Mouse (Mus musculus) intestine, embryonic 14.5 days (tissue): ENCODE measurements at regions not wholly inside any gene's neighbourhood (a gene's known extent, or its start where the extent isn't known, plus 50 kb on each side); places are given as distances from the start of the nearest gene placed in this dataset.

ENCODE experiments used
- ATAC-seq: fragments of 200-750 bp; cut with Nextera tagmentation; replicated peaks from 2 replicates; pipeline ENCODE4 v1.8.0; 2017; ENCODE audit warnings: low read depth, moderate number of reproducible peaks, moderate TSS enrichment, moderate library complexity; ENCODE audit not compliant: low FRiP score, low TSS enrichment
- DNase-seq: peaks from one replicate; pipeline ENCODE4 v3.0.0-alpha.2; 2018; ENCODE audit warnings: low spot score
- H3K27ac ChIP-seq: fragments of 300-500 bp; sonication (generic); 2 replicates; pipeline ENCODE4 v1.5.1; 2014; ENCODE audit warnings: low read depth, mild to moderate bottlenecking, control low read depth
- H3K27me3 ChIP-seq: fragments of 300-500 bp; sonication (generic); replicated peaks from 2 replicates; pipeline ENCODE4 v1.6.1; 2014; ENCODE audit warnings: low read length, control low read depth; ENCODE audit not compliant: control insufficient read depth, insufficient read depth
- H3K36me3 ChIP-seq: fragments of 300-500 bp; sonication (generic); 2 replicates; pipeline ENCODE4 v1.6.1; 2014; ENCODE audit warnings: low read length, control low read depth; ENCODE audit not compliant: control insufficient read depth, insufficient read depth
- H3K4me1 ChIP-seq: fragments of 300-500 bp; sonication (generic); replicated peaks from 2 replicates; pipeline ENCODE4 v1.6.1; 2014; ENCODE audit warnings: low read length, control low read depth, mixed read lengths; ENCODE audit not compliant: control insufficient read depth, insufficient read depth
- H3K4me2 ChIP-seq: fragments of 300-500 bp; sonication (generic); 2 replicates; pipeline ENCODE4 v1.6.1; 2014; ENCODE audit warnings: low read length
- H3K4me3 ChIP-seq: fragments of 300-500 bp; sonication (generic); 2 replicates; pipeline ENCODE4 v1.5.1; 2014; ENCODE audit warnings: low read depth, low read length, control low read depth, mixed read lengths
- H3K9ac ChIP-seq: fragments of 300-500 bp; sonication (generic); 2 replicates; pipeline ENCODE4 v1.6.1; 2014; ENCODE audit warnings: mild to moderate bottlenecking, low read length
- H3K9me3 ChIP-seq: fragments of 300-500 bp; sonication (generic); 2 replicates; pipeline ENCODE4 v1.6.1; 2016; ENCODE audit warnings: low read length, control low read depth; ENCODE audit not compliant: control insufficient read depth
- WGBS: fragments of 180-500 bp; shearing (Covaris S2); extraction: QIAGEN DNeasy Blood & Tissue Kit; methylation state at CpG from one replicate; pipeline ENCODE4 v1.1.7; 2014; 5-methylcytosine and 5-hydroxymethylcytosine counted together

- Histone ChIP-seq H3K4me3 (no peak overlapping the region), H3K36me3 (no peaks in the 10 kb centered on the region), H3K4me2 (no peak overlapping the region), H3K4me1 (peaks cover 15% of the 10 kb centered on the region), H3K9me3 (no peaks in the 10 kb centered on the region), H3K9ac (no peak overlapping the region), H3K27ac (no peak overlapping the region), H3K27me3 (no peaks in the 10 kb centered on the region)
- no peak for DNase-seq
- ATAC-seq, result no peak
- 52% methylated on average over 5 of the region's 5 CpGs for WGBS
These were observed 121.5 kb upstream of the Cops8 start for GRCm38 (mm10) chr1:90481247-90481646.

- H3K27me3 ChIP-seq, result no peaks in the 10 kb centered on the region
- H3K27ac ChIP-seq, result peak overlapping the region; percentile 27; the same call in 1 of the 2 replicates
- no peak overlapping the region for H3K9ac ChIP-seq
- H3K4me3 ChIP-seq, result no peak overlapping the region
- DNase-seq, result no peak
- no peak for ATAC-seq
- 54% methylated on average over 5 of the region's 5 CpGs for WGBS
- no peaks in the 10 kb centered on the region for H3K9me3 ChIP-seq
- H3K4me2 ChIP-seq, result no peak overlapping the region
- no peaks in the 10 kb centered on the region for H3K36me3 ChIP-seq
- peaks cover 19% of the 10 kb centered on the region for H3K4me1 ChIP-seq
These were observed 121.1 kb upstream of the Cops8 start for GRCm38 (mm10) chr1:90481708-90482107.

- H3K36me3 ChIP-seq, result no peaks in the 10 kb centered on the region
- 26% methylated on average over 11 of the region's 11 CpGs for WGBS
- ATAC-seq (peak; percentile 64; the same call in 1 of the 2 replicates), DNase-seq (peak; percentile 58)
- no peak overlapping the region for H3K4me3 ChIP-seq
- H3K9ac ChIP-seq, result no peak overlapping the region
- H3K9me3 ChIP-seq, result no peaks in the 10 kb centered on the region
- H3K27me3 ChIP-seq, result no peaks in the 10 kb centered on the region
- peak overlapping the region; percentile 23; the same call in 1 of the 2 replicates for H3K4me2 ChIP-seq
- peaks cover 22% of the 10 kb centered on the region for H3K4me1 ChIP-seq
- no peak overlapping the region for H3K27ac ChIP-seq
These were observed 116.4 kb upstream of the Cops8 start for GRCm38 (mm10) chr1:90486349-90486839.

GRCm38 (mm10) chr1:90487886-90488285 lies 114.9 kb upstream of the Cops8 start:
- H3K9ac ChIP-seq, result no peak overlapping the region
- 78% methylated on average over 2 of the region's 2 CpGs for WGBS
- H3K4me3 ChIP-seq, result no peak overlapping the region
- no peak overlapping the region for H3K27ac ChIP-seq
- ATAC-seq (no peak), DNase-seq (no peak)
- H3K4me2 ChIP-seq, result no peak overlapping the region
- H3K4me1 ChIP-seq, result peaks cover 17% of the 10 kb centered on the region
- no peaks in the 10 kb centered on the region for H3K27me3 ChIP-seq
- no peaks in the 10 kb centered on the region for H3K9me3 ChIP-seq
- no peaks in the 10 kb centered on the region for H3K36me3 ChIP-seq

- Histone ChIP-seq H3K4me1 (peaks cover 17% of the 10 kb centered on the region), H3K27me3 (no peaks in the 10 kb centered on the region), H3K4me2 (no peak overlapping the region), H3K9me3 (no peaks in the 10 kb centered on the region), H3K36me3 (no peaks in the 10 kb centered on the region), H3K9ac (no peak overlapping the region), H3K27ac (no peak overlapping the region), H3K4me3 (no peak overlapping the region)
- DNase-seq (no peak), ATAC-seq (no peak)
- 91% methylated on average over 2 of the region's 2 CpGs for WGBS
These were observed 113.8 kb upstream of the Cops8 start for GRCm38 (mm10) chr1:90488991-90489390.

- no peak for ATAC-seq
- Histone ChIP-seq H3K27me3 (no peaks in the 10 kb centered on the region), H3K9ac (no peak overlapping the region), H3K9me3 (no peaks in the 10 kb centered on the region), H3K27ac (no peak overlapping the region), H3K4me2 (no peak overlapping the region), H3K36me3 (no peaks in the 10 kb centered on the region), H3K4me3 (no peak overlapping the region), H3K4me1 (peaks cover 16% of the 10 kb centered on the region)
- no peak for DNase-seq
- WGBS, result 67% methylated on average over 10 of the region's 10 CpGs
These were observed 112.4 kb upstream of the Cops8 start for GRCm38 (mm10) chr1:90490335-90490734.

GRCm38 (mm10) chr1:90493481-90493880 lies 109.3 kb upstream of the Cops8 start:
- H3K4me1 ChIP-seq, result no peaks in the 10 kb centered on the region
- H3K4me3 ChIP-seq, result no peak overlapping the region
- no peaks in the 10 kb centered on the region for H3K9me3 ChIP-seq
- no peak overlapping the region for H3K9ac ChIP-seq
- WGBS, result 29% methylated on average over 7 of the region's 7 CpGs
- H3K4me2 ChIP-seq, result no peak overlapping the region
- no peak overlapping the region for H3K27ac ChIP-seq
- H3K27me3 ChIP-seq, result no peaks in the 10 kb centered on the region
- no peak for DNase-seq
- H3K36me3 ChIP-seq, result no peaks in the 10 kb centered on the region
- ATAC-seq, result no peak

GRCm38 (mm10) chr1:90495174-90495573 lies 107.6 kb upstream of the Cops8 start:
- Histone ChIP-seq H3K9ac (no peak overlapping the region), H3K4me3 (no peak overlapping the region), H3K4me1 (no peaks in the 10 kb centered on the region), H3K36me3 (no peaks in the 10 kb centered on the region), H3K9me3 (no peaks in the 10 kb centered on the region; the same call in 1 of the 2 replicates), H3K27ac (no peak overlapping the region), H3K27me3 (no peaks in the 10 kb centered on the region), H3K4me2 (no peak overlapping the region)
- DNase-seq (no peak), ATAC-seq (no peak)
- 70% methylated on average over 9 of the region's 9 CpGs for WGBS

GRCm38 (mm10) chr1:90497568-90497967 lies 105.2 kb upstream of the Cops8 start:
- no peak for ATAC-seq
- H3K4me2 ChIP-seq, result no peak overlapping the region
- no peak overlapping the region for H3K4me3 ChIP-seq
- H3K4me1 ChIP-seq, result no peaks in the 10 kb centered on the region
- no peaks in the 10 kb centered on the region; the same call in 1 of the 2 replicates for H3K9me3 ChIP-seq
- no peak for DNase-seq
- H3K9ac ChIP-seq, result no peak overlapping the region
- no peaks in the 10 kb centered on the region for H3K27me3 ChIP-seq
- no peaks in the 10 kb centered on the region for H3K36me3 ChIP-seq
- H3K27ac ChIP-seq, result no peak overlapping the region
